Mouse (Mus musculus) layer of hippocampus, postnatal 25 days (tissue): ENCODE data around the gene Cyb5d2. TPM values are rescaled to one million over a fixed set of nuclear protein-coding genes. Genes with fewer than 3 reads are reported as not detected.

ENCODE experiments used
- total RNA-seq, 2 experiments: library from RNA; stranded (reverse); gene quantifications; 2 replicates each; pipeline ENCODE4 v1.2.3; 2021

Cyb5d2 gene
- total RNA-seq, 2 experiments from 2014 or later = 18.6 to 19.8 TPM

Other genes with a start within 250 kb of the Cyb5d2 start
- under 1 TPM; 0.15 to 0.28 TPM for gene Spns3, start 245.6 kb downstream of the Cyb5d2 start, total RNA-seq
- 10 to 100 TPM; 45.6 to 49.2 TPM for gene Ube2g1, start 188.9 kb downstream of the Cyb5d2 start, total RNA-seq
- 10 to 100 TPM; 31.3 to 35.9 TPM for gene Ankfy1, start 106.1 kb downstream of the Cyb5d2 start, total RNA-seq
- 10 to 100 TPM; 39.6 to 55.0 TPM for gene Zzef1, start 84 bp upstream of the Cyb5d2 start, total RNA-seq
- gene Atp2a3, start 165.0 kb upstream of the Cyb5d2 start, total RNA-seq = 1 to 10 TPM; 4.9 to 6.6 TPM
- gene P2rx1, start 203.0 kb upstream of the Cyb5d2 start, total RNA-seq = under 1 TPM; 0.54 to 0.69 TPM
- 100 to 1,000 TPM; 128 to 155 TPM for gene Camkk1, start 222.9 kb upstream of the Cyb5d2 start, total RNA-seq